Mouse (Mus musculus): Measurements from ENCODE around the gene Katnal1. TPM values are rescaled to one million over a fixed set of nuclear protein-coding genes. Genes with fewer than 3 reads are reported as not detected.

Gene Katnal1
- polyA plus RNA-seq, 1 experiment: 2.4 TPM

GRCm38 (mm10) chr5:148879218-148879617, 49.9 kb downstream of the Katnal1 start:
- WGBS: 94% methylated on average over 6 of the region's 6 CpGs
- DNase-seq (ENCODE audit: low read depth in 1 of 2, low spot score in 2 of 2): no peak

GRCm38 (mm10) chr5:148873116-148873515, 56.0 kb downstream of the Katnal1 start:
- H3K4me3 ChIP-seq (ENCODE audit: extremely low read depth, insufficient read depth, insufficient read length): no peak overlapping the region
- H3K4me1 ChIP-seq (ENCODE audit: control insufficient read depth, insufficient read depth, insufficient read length): peaks cover 4% of the 10 kb centered on the region; the same call in 1 of the 2 replicates
- WGBS: 96% methylated on average over 8 of the region's 8 CpGs
- TF ChIP-seq CTCF (IDR thresholded peaks at IDR 0.05; ENCODE audit: extremely low read depth, insufficient read depth, insufficient read length, insufficient replicate concordance) (no peak), POLR2A (IDR thresholded peaks at IDR 0.05; ENCODE audit: low read depth, low read length) (no peak)
- no peak overlapping the region for H3K27ac ChIP-seq (ENCODE audit: insufficient read depth, low read length)
- peaks cover 2% of the 10 kb centered on the region; the same call in 1 of the 2 replicates for H3K36me3 ChIP-seq (ENCODE audit: control insufficient read depth, insufficient read depth, low read length)
- no peak for DNase-seq (ENCODE audit: low read depth in 1 of 2, low spot score in 2 of 2)
- no peaks in the 10 kb centered on the region for H3K27me3 ChIP-seq (ENCODE audit: control insufficient read depth, insufficient read depth, low read length)

More at GRCm38 (mm10) chr5:148879218-148879617, 49.9 kb downstream of the Katnal1 start:
- H3K4me1 ChIP-seq (ENCODE audit: control insufficient read depth, insufficient read depth, insufficient read length): no peaks in the 10 kb centered on the region
- TF ChIP-seq CTCF (IDR thresholded peaks at IDR 0.05; ENCODE audit: extremely low read depth, insufficient read depth, insufficient read length, insufficient replicate concordance) (peak; percentile 34; the same call in 1 of the 2 replicates), POLR2A (IDR thresholded peaks at IDR 0.05; ENCODE audit: low read depth, low read length) (no peak)
- H3K4me3 ChIP-seq (ENCODE audit: extremely low read depth, insufficient read depth, insufficient read length): no peak overlapping the region
- no peaks in the 10 kb centered on the region for H3K27me3 ChIP-seq (ENCODE audit: control insufficient read depth, insufficient read depth, low read length)
- no peak overlapping the region for H3K27ac ChIP-seq (ENCODE audit: insufficient read depth, low read length)
- peaks cover 2% of the 10 kb centered on the region; the same call in 1 of the 2 replicates for H3K36me3 ChIP-seq (ENCODE audit: control insufficient read depth, insufficient read depth, low read length)

DNA sequence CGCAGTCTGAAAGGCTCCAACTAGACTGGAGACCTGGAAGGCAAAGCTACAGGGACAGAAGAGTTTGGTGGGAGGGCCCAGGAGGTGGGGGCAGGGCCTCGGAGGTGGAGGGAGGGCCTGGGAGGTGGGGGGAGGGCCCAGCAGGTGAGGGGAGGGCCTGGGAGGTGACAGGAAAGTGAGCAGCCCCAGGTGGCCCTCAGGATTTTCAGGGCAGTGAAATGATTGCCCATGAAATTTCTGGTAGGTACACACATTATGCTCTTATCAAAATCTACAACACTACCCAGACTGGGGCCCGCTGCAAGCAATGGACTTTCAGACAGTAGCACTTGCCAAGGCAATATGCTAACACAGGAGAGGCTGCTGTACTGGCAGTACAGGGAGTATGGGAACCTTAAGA, 59.5 kb downstream of the Katnal1 start:
- Histone ChIP-seq H3K36me3 (ENCODE audit: control insufficient read depth, insufficient read depth, low read length) (no peaks in the 10 kb centered on the region), H3K27ac (ENCODE audit: insufficient read depth, low read length) (no peak overlapping the region), H3K4me3 (ENCODE audit: extremely low read depth, insufficient read depth, insufficient read length) (no peak overlapping the region), H3K4me1 (ENCODE audit: control insufficient read depth, insufficient read depth, insufficient read length) (peaks cover 27% of the 10 kb centered on the region; the same call in 1 of the 2 replicates), H3K27me3 (ENCODE audit: control insufficient read depth, insufficient read depth, low read length) (no peaks in the 10 kb centered on the region)
- TF ChIP-seq POLR2A (IDR thresholded peaks at IDR 0.05; ENCODE audit: low read depth, low read length) (no peak), CTCF (IDR thresholded peaks at IDR 0.05; ENCODE audit: extremely low read depth, insufficient read depth, insufficient read length, insufficient replicate concordance) (no peak)
- 89% methylated on average over 3 of the region's 3 CpGs for whole genome bisulfite sequencing
- DNase-seq (ENCODE audit: low read depth in 1 of 2, low spot score in 2 of 2): no peak

DNA sequence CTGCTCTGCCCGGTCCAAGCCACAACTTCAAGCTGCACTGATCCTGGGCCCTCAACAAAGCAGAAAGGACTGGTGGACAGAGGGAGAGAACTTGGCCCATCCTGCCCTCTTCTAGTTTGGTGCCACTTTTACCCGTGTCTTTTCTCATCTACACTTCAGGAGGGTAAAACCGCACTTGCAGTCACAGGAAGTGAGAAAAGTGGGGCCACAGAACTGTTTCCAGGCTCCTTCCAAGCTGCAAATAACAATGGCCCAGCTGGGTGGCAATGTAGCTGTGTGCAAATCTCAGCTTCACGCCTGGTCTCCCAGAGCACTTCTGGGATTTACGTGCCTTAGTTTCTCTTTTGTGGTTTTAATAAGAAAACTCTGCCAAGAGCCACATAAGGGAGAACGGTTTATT, 61.4 kb downstream of the Katnal1 start:
- WGBS: 15% methylated on average over 6 of the region's 6 CpGs
- TF ChIP-seq POLR2A (IDR thresholded peaks at IDR 0.05; ENCODE audit: low read depth, low read length): peak; percentile 34; the same call in 1 of the 2 replicates
- TF ChIP-seq CTCF (IDR thresholded peaks at IDR 0.05; ENCODE audit: extremely low read depth, insufficient read depth, insufficient read length, insufficient replicate concordance): no peak

GRCm38 (mm10) chr5:148867171-148867570, 61.9 kb downstream of the Katnal1 start:
- Histone ChIP-seq H3K27ac (ENCODE audit: insufficient read depth, low read length) (peak overlapping the region; percentile 97), H3K27me3 (ENCODE audit: control insufficient read depth, insufficient read depth, low read length) (no peaks in the 10 kb centered on the region), H3K36me3 (ENCODE audit: control insufficient read depth, insufficient read depth, low read length) (no peaks in the 10 kb centered on the region), H3K4me1 (ENCODE audit: control insufficient read depth, insufficient read depth, insufficient read length) (peaks cover 27% of the 10 kb centered on the region; the same call in 1 of the 2 replicates), H3K4me3 (ENCODE audit: extremely low read depth, insufficient read depth, insufficient read length) (peak overlapping the region; percentile 34; the same call in 1 of the 2 replicates)
- no peak for TF ChIP-seq CTCF (IDR thresholded peaks at IDR 0.05; ENCODE audit: extremely low read depth, insufficient read depth, insufficient read length, insufficient replicate concordance)
- no peak for TF ChIP-seq POLR2A (IDR thresholded peaks at IDR 0.05; ENCODE audit: low read depth, low read length)
- no peak for DNase-seq (ENCODE audit: low read depth in 1 of 2, low spot score in 2 of 2)
- WGBS: 73% methylated on average over 7 of the region's 7 CpGs

More for the DNA sequence above, 61.4 kb downstream of the Katnal1 start:
- H3K36me3 ChIP-seq (ENCODE audit: control insufficient read depth, insufficient read depth, low read length): no peaks in the 10 kb centered on the region
- peak overlapping the region; percentile 34; the same call in 1 of the 2 replicates for H3K4me3 ChIP-seq (ENCODE audit: extremely low read depth, insufficient read depth, insufficient read length)
- peak overlapping the region; percentile 97 for H3K27ac ChIP-seq (ENCODE audit: insufficient read depth, low read length)
- H3K27me3 ChIP-seq (ENCODE audit: control insufficient read depth, insufficient read depth, low read length): no peaks in the 10 kb centered on the region
- peaks cover 27% of the 10 kb centered on the region; the same call in 1 of the 2 replicates for H3K4me1 ChIP-seq (ENCODE audit: control insufficient read depth, insufficient read depth, insufficient read length)
- DNase-seq (ENCODE audit: low read depth in 1 of 2, low spot score in 2 of 2): peak; percentile 47 to 66

DNA sequence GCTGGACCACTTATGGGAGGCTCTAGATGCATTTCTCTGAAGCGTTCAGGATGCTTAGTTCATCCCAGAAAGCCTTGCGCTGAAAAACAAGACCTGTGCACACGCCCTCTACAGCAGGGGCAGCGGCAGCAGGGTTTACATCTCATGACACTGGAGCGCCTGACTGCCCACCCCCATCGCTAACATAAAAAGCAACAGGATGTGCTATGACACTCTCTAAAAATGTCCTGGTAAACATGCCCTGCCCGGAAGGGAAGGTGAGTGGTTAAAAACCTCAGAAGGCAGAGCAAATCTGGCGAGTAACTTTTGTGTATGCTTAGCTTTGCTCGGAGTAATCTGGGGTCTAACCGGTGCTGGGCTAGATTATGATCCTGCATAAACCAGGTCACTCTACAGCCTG, 62.5 kb downstream of the Katnal1 start:
- Histone ChIP-seq H3K36me3 (ENCODE audit: control insufficient read depth, insufficient read depth, low read length) (no peaks in the 10 kb centered on the region), H3K4me1 (ENCODE audit: control insufficient read depth, insufficient read depth, insufficient read length) (peaks cover 27% of the 10 kb centered on the region; the same call in 1 of the 2 replicates), H3K27ac (ENCODE audit: insufficient read depth, low read length) (peak overlapping the region; percentile 97), H3K4me3 (ENCODE audit: extremely low read depth, insufficient read depth, insufficient read length) (0 out of 2 replicates have a peak overlapping the region, but pooled peaks have one; percentile 34), H3K27me3 (ENCODE audit: control insufficient read depth, insufficient read depth, low read length) (no peaks in the 10 kb centered on the region)
- peak; percentile 64 to 85 for DNase-seq (ENCODE audit: low read depth in 1 of 2, low spot score in 2 of 2)
- no peak for TF ChIP-seq CTCF (IDR thresholded peaks at IDR 0.05; ENCODE audit: extremely low read depth, insufficient read depth, insufficient read length, insufficient replicate concordance)
- TF ChIP-seq POLR2A (IDR thresholded peaks at IDR 0.05; ENCODE audit: low read depth, low read length): peak; percentile 10; the same call in 1 of the 2 replicates
- WGBS: 6% methylated on average over 10 of the region's 10 CpGs

GRCm38 (mm10) chr5:148863409-148863808, 65.7 kb downstream of the Katnal1 start:
- no peak for DNase-seq (ENCODE audit: low read depth in 1 of 2, low spot score in 2 of 2)
- Histone ChIP-seq H3K4me3 (ENCODE audit: extremely low read depth, insufficient read depth, insufficient read length) (no peak overlapping the region), H3K36me3 (ENCODE audit: control insufficient read depth, insufficient read depth, low read length) (no peaks in the 10 kb centered on the region), H3K27ac (ENCODE audit: insufficient read depth, low read length) (no peak overlapping the region), H3K27me3 (ENCODE audit: control insufficient read depth, insufficient read depth, low read length) (no peaks in the 10 kb centered on the region), H3K4me1 (ENCODE audit: control insufficient read depth, insufficient read depth, insufficient read length) (peaks cover 26% of the 10 kb centered on the region; the same call in 1 of the 2 replicates)
- 92% methylated on average over 6 of the region's 6 CpGs for WGBS
- TF ChIP-seq CTCF (IDR thresholded peaks at IDR 0.05; ENCODE audit: extremely low read depth, insufficient read depth, insufficient read length, insufficient replicate concordance) (no peak), POLR2A (IDR thresholded peaks at IDR 0.05; ENCODE audit: low read depth, low read length) (no peak)

Measured in spleen, adult 2 months (tissue).